Comparison of ENCODE assay signal across 22 mouse cellular contexts in the genomic region with DNA sequence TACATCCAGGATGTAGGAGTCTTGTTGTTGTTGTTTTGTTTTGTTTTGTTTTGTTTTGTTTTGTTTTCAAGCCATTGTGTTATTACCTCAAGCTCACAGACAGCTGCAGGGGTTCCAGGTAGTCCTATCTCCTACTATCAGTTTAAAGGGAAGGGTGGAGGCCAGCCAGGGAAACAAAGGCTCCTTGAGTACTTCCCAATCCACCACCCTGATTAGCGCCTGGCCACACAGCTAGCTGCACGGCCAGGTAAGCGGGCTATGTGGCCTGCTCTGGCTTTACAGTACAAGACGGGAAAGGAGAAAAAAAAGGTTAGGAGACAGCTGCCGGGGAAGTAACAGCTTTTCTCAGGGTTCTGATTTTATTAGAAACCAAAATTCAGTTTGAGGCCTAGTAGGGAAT. TPM values are rescaled to one million over a fixed set of nuclear protein-coding genes. Genes with fewer than 3 reads are reported as not detected.
DNase-seq lines count a peak whose midpoint lies in the region; ATAC-seq and TF ChIP-seq lines count a peak whose summit lies in the region.
"Had no signal": no experiment of that assay in that cellular context is flagged by ENCODE, and none has a peak within 500 bp of the region (broad histone marks: within the 10 kb centered on the region; RNA-seq: fewer than 3 reads in every experiment).

No protein-coding gene starts in this region.

- TF ChIP-seq POLR2A in ES-Bruce4 (IDR thresholded peaks at IDR 0.05; ENCODE audit: insufficient read depth, low read length): no peak

- DNase-seq in embryonic facial prominence, embryonic 11.5 days (ENCODE audit: low spot score): no peak
- DNase-seq in embryonic facial prominence, embryonic 10.5 days (ENCODE audit: low spot score): no peak
- no peak for DNase-seq in lung, adult 18-20 months
- DNase-seq: adrenal gland, adult 2 months; adrenal gland, postnatal 25 days; B cell, adult 2 months; cerebellum, adult 18-20 months; cerebellum, adult 9-11 months; cerebellum, postnatal 36 days; gastrocnemius, adult 2 months; gastrocnemius, postnatal 25 days; heart, postnatal 36 days had no signal

- 80% methylated on average over 5 of the region's 5 CpGs for WGBS in embryonic facial prominence, embryonic 11.5 days
- 76% methylated on average over 5 of the region's 5 CpGs for WGBS in embryonic facial prominence, embryonic 10.5 days
- 69% methylated on average over 5 of the region's 5 CpGs for WGBS in lung, embryonic 16.5 days
- 66% methylated on average over 5 of the region's 5 CpGs for WGBS in stomach, embryonic 16.5 days

- no peaks in the 10 kb centered on the region for H3K9me3 ChIP-seq in embryonic facial prominence, embryonic 11.5 days (replicated peaks; ENCODE audit: control insufficient read depth, low read length)
- no peaks in the 10 kb centered on the region for H3K9me3 ChIP-seq in embryonic facial prominence, embryonic 10.5 days
- no peaks in the 10 kb centered on the region for H3K9me3 ChIP-seq in lung, embryonic 16.5 days (ENCODE audit: control insufficient read depth, low read length)
- H3K9me3 ChIP-seq in ES-Bruce4 (replicated peaks; ENCODE audit: control insufficient read depth, insufficient read depth, low read length, poor library complexity, severe bottlenecking): no peaks in the 10 kb centered on the region
- no peaks in the 10 kb centered on the region for H3K9me3 ChIP-seq in stomach, embryonic 16.5 days (replicated peaks; ENCODE audit: control insufficient read depth, low read length)
- H3K9me3 ChIP-seq: embryonic facial prominence, embryonic 15.5 days; forebrain, embryonic 10.5 days; heart, embryonic 13.5 days had no signal

- H3K4me2 ChIP-seq in embryonic facial prominence, embryonic 11.5 days (ENCODE audit: low read depth, low read length): no peak overlapping the region
- H3K4me2 ChIP-seq in lung, embryonic 16.5 days (ENCODE audit: low read depth, low read length): peak overlapping the region; percentile 39
- peak overlapping the region; percentile 33 for H3K4me2 ChIP-seq in stomach, embryonic 16.5 days (ENCODE audit: low read depth, low read length)
- H3K4me2 ChIP-seq: heart, embryonic 13.5 days had no signal

- ATAC-seq in embryonic facial prominence, embryonic 11.5 days (replicated peaks; ENCODE audit: insufficient number of reproducible peaks, low FRiP score, low TSS enrichment, low read depth): no peak
- ATAC-seq in lung, embryonic 16.5 days (ENCODE audit: low read depth): no peak
- no peak for ATAC-seq in stomach, embryonic 16.5 days (ENCODE audit: insufficient read depth, low FRiP score)
- ATAC-seq in megakaryocyte progenitor cell, adult 5-6 weeks (replicated peaks; ENCODE audit: poor library complexity): no peak
- ATAC-seq: CD4-positive, CD25-positive, alpha-beta regulatory T cell, adult 4 months; forebrain, embryonic 14.5 days had no signal

- H3K9ac ChIP-seq in embryonic facial prominence, embryonic 11.5 days (replicated peaks; ENCODE audit: low read length): 0 out of 2 replicates have a peak overlapping the region, but pooled peaks have one; percentile 6
- no peak overlapping the region for H3K9ac ChIP-seq in lung, embryonic 16.5 days (ENCODE audit: low read length)
- no peak overlapping the region for H3K9ac ChIP-seq in ES-Bruce4 (ENCODE audit: low read depth, poor library complexity, severe bottlenecking)
- H3K9ac ChIP-seq in stomach, embryonic 16.5 days (ENCODE audit: low read length): no peak overlapping the region
- H3K9ac ChIP-seq: embryonic facial prominence, embryonic 15.5 days; heart, embryonic 13.5 days had no signal

- H3K36me3 ChIP-seq in embryonic facial prominence, embryonic 11.5 days (replicated peaks; ENCODE audit: control insufficient read depth, insufficient read depth, low read depth, low read length): no peaks in the 10 kb centered on the region
- no peaks in the 10 kb centered on the region for H3K36me3 ChIP-seq in embryonic facial prominence, embryonic 10.5 days (replicated peaks)
- no peaks in the 10 kb centered on the region for H3K36me3 ChIP-seq in lung, embryonic 16.5 days (ENCODE audit: control insufficient read depth, insufficient read depth, low read length)
- H3K36me3 ChIP-seq in ES-Bruce4 (ENCODE audit: control insufficient read depth, insufficient read depth, low read length, poor library complexity, severe bottlenecking): no peaks in the 10 kb centered on the region
- H3K36me3 ChIP-seq in stomach, embryonic 16.5 days (ENCODE audit: control insufficient read depth, insufficient read depth, low read length): no peaks in the 10 kb centered on the region
- H3K36me3 ChIP-seq: embryonic facial prominence, embryonic 15.5 days; forebrain, embryonic 10.5 days; heart, embryonic 13.5 days had no signal

- TF ChIP-seq EP300 in ES-Bruce4 (IDR thresholded peaks at IDR 0.05; ENCODE audit: insufficient read depth, low read depth, low read length): peak; percentile 73; the same call in 1 of the 2 replicates

- H3K27ac ChIP-seq in embryonic facial prominence, embryonic 11.5 days (replicated peaks; ENCODE audit: low read depth, low read length): no peak overlapping the region
- no peak overlapping the region for H3K27ac ChIP-seq in embryonic facial prominence, embryonic 10.5 days (replicated peaks)
- peak overlapping the region; percentile 19; the same call in 1 of the 2 replicates for H3K27ac ChIP-seq in lung, embryonic 16.5 days (ENCODE audit: low read length)
- H3K27ac ChIP-seq in ES-Bruce4 (ENCODE audit: insufficient read depth, low read length): peak overlapping the region; percentile 34; the same call in 1 of the 2 replicates
- no peak overlapping the region for H3K27ac ChIP-seq in stomach, embryonic 16.5 days (ENCODE audit: low read length)
- H3K27ac ChIP-seq: embryonic facial prominence, embryonic 15.5 days; forebrain, embryonic 10.5 days; gastrocnemius, adult 2 months; heart, embryonic 13.5 days had no signal

- H3K27me3 ChIP-seq in embryonic facial prominence, embryonic 11.5 days (ENCODE audit: control insufficient read depth, insufficient read depth, low read length): no peaks in the 10 kb centered on the region
- H3K27me3 ChIP-seq in embryonic facial prominence, embryonic 10.5 days (replicated peaks; ENCODE audit: low read depth, poor library complexity, severe bottlenecking): no peaks in the 10 kb centered on the region
- no peaks in the 10 kb centered on the region for H3K27me3 ChIP-seq in lung, embryonic 16.5 days (ENCODE audit: control insufficient read depth, insufficient read depth, low read depth, low read length)
- no peaks in the 10 kb centered on the region for H3K27me3 ChIP-seq in ES-Bruce4 (ENCODE audit: control insufficient read depth, insufficient read depth, low read length, poor library complexity, severe bottlenecking)
- H3K27me3 ChIP-seq in stomach, embryonic 16.5 days (ENCODE audit: control insufficient read depth, insufficient read depth, low read length): no peaks in the 10 kb centered on the region
- H3K27me3 ChIP-seq: embryonic facial prominence, embryonic 15.5 days; heart, embryonic 13.5 days had no signal

- no peak overlapping the region for H3K4me3 ChIP-seq in embryonic facial prominence, embryonic 11.5 days (ENCODE audit: low read depth, low read length)
- no peak overlapping the region for H3K4me3 ChIP-seq in embryonic facial prominence, embryonic 10.5 days
- peak overlapping the region; percentile 8; the same call in 1 of the 2 replicates for H3K4me3 ChIP-seq in lung, embryonic 16.5 days (ENCODE audit: low read length)
- no peak overlapping the region for H3K4me3 ChIP-seq in ES-Bruce4 (ENCODE audit: low read depth, low read length)
- H3K4me3 ChIP-seq in stomach, embryonic 16.5 days (replicated peaks; ENCODE audit: low read length): peak overlapping the region; percentile 22
- H3K4me3 ChIP-seq: embryonic facial prominence, embryonic 15.5 days; erythroblast, embryonic 14.5 days; forebrain, embryonic 10.5 days; gastrocnemius, adult 2 months; heart, embryonic 13.5 days had no signal

- no peak for TF ChIP-seq CTCF in ES-Bruce4 (IDR thresholded peaks at IDR 0.05; ENCODE audit: low read depth, low read length)

- H3K4me1 ChIP-seq in embryonic facial prominence, embryonic 11.5 days (ENCODE audit: control insufficient read depth, insufficient read depth, low read length): no peaks in the 10 kb centered on the region
- H3K4me1 ChIP-seq in embryonic facial prominence, embryonic 10.5 days: peaks cover 13% of the 10 kb centered on the region; the same call in 1 of the 2 replicates
- H3K4me1 ChIP-seq in lung, embryonic 16.5 days (replicated peaks; ENCODE audit: control insufficient read depth, insufficient read depth, low read length): 0 out of 2 replicates have a peak, but pooled peaks cover 7% of the 10 kb centered on the region
- no peaks in the 10 kb centered on the region for H3K4me1 ChIP-seq in ES-Bruce4 (ENCODE audit: control insufficient read depth, insufficient read depth, low read length)
- H3K4me1 ChIP-seq in stomach, embryonic 16.5 days (ENCODE audit: control insufficient read depth, insufficient read depth, low read length): no peaks in the 10 kb centered on the region
- H3K4me1 ChIP-seq: embryonic facial prominence, embryonic 15.5 days had no signal

RNA-seq across cellular contexts. Expression of gene Nuak1, which starts 17.7 kb away (rescaled TPM):
- polyA plus RNA-seq in embryonic facial prominence, embryonic 11.5 days (2014; fragmentation: Nextera tagmentation; extraction: Ambion mirVana): 3.5 and 4.6 TPM in 2 replicates
- 2.4 and 2.7 TPM in 2 replicates for polyA plus RNA-seq in embryonic facial prominence, embryonic 10.5 days (2016; fragmentation: Nextera tagmentation; extraction: Ambion mirVana)
- polyA plus RNA-seq in lung, embryonic 16.5 days (2015; fragmentation: Nextera tagmentation; extraction: Ambion mirVana): 2.2 and 2.6 TPM in 2 replicates
- polyA plus RNA-seq in ES-Bruce4 (2011; ENCODE audit: insufficient read depth, insufficient read length, low read depth, missing spikeins): 25.9 and 26.7 TPM in 2 replicates
- polyA plus RNA-seq in stomach, embryonic 16.5 days (2015; fragmentation: Nextera tagmentation; extraction: Ambion mirVana): 0.76 and 1.1 TPM in 2 replicates
- 0.12 TPM in 2 replicates for total RNA-seq in megakaryocyte progenitor cell, adult 5-6 weeks (2015)
- total RNA-seq in megakaryocyte progenitor cell, adult 5-6 weeks (2017): 0.03 and 0.17 TPM in 2 replicates
- polyA plus RNA-seq: CD4-positive, CD25-positive, alpha-beta regulatory T cell, adult 4 months had no signal

Comparison
In these comparisons a context has a peak if more than half of its experiments do, and no peak if none do; other contexts are left out.
1. H3K27ac ChIP-seq: peak in lung, embryonic 16.5 days (single experiment) and ES-Bruce4 (single experiment); none in embryonic facial prominence, embryonic 11.5 days (single experiment), embryonic facial prominence, embryonic 10.5 days (single experiment) and stomach, embryonic 16.5 days (single experiment).
2. H3K4me3 ChIP-seq: peak in lung, embryonic 16.5 days (single experiment) and stomach, embryonic 16.5 days (single experiment); none in embryonic facial prominence, embryonic 11.5 days (single experiment), embryonic facial prominence, embryonic 10.5 days (single experiment) and ES-Bruce4 (single experiment).